Mouse (Mus musculus) kidney, adult 2 months (tissue): Measurements from ENCODE around the gene Lrrc36.

Experiments
- CTCF ChIP-seq: fragments of 200-500 bp; conservative IDR thresholded peaks from 2 replicates; pipeline ENCODE4 v1.5.1; 2011; ENCODE audit warnings: low read depth, mild to moderate bottlenecking, control low read depth, low read length, moderate library complexity, mixed read lengths; ENCODE audit not compliant: insufficient read depth, insufficient read length
- POLR2A ChIP-seq: fragments of 200-500 bp; IDR thresholded peaks from one replicate; pipeline ENCODE4 v1.6.1; 2011; ENCODE audit warnings: low read depth, low read length, control low read depth

DNA sequence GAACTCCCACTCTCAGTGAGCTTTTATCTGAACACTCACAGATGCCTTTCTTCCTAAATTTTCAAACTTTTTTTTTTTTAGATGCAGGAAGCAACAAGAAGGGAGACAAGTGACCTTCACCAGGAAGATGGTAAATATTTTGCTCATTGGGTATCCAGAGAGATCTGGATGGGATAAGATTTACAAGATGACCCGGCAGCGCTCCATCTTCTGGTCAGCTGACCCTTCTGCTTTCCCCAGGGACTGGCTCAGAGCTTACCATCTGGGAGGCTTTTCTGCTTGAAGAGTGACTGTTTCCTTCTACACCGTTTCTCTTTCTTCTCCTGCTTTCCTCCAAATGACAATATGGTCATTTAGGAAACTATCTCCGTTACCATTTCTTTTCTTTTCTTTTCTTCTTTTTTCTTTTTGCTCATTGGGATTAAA lies 32.8 kb downstream of the Lrrc36 start:
- TF ChIP-seq POLR2A (no peak), CTCF (no peak)
